Mouse (Mus musculus) brain, embryonic 18.5 days (tissue): ENCODE data around the gene C2cd3.

Experiments
- DNase-seq: peaks from one replicate; pipeline ENCODE4 v3.0.0-alpha.2; 2012; ENCODE audit warnings: low read depth, low spot score

The C2cd3 gene

GRCm38 (mm10) chr7:100371495-100372451 lies at the start of gene C2cd3, which contains the start of gene Ppme1:
C2cd3 (plus strand) TSS chr7:100372233.
Ppme1 (minus strand) TSS chr7:100372307.
- DNase-seq = peak; percentile 100

GRCm38 (mm10) chr7:100323721-100324120 lies 48.3 kb upstream of the C2cd3 start:
- no peak for DNase-seq

DNA sequence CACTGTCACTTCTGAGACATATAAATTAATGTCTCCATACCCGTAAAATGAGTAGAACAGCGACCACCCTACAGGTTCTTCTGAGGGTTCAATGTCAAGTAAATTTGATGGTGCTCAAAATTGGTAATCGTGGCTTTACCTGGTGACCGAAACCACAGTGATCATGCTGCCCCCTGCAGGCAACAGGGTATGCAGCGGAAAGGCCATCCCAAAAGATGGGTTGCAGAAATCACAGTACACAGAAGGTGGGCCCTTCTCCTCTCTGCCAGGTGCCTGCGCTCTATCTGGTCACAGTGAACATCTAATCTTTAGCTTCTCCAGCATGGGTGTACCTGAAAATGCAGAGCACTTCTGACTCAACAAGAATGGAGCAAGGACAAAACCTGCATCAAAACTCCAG lies 46.6 kb upstream of the C2cd3 start:
- DNase-seq = no peak

DNA sequence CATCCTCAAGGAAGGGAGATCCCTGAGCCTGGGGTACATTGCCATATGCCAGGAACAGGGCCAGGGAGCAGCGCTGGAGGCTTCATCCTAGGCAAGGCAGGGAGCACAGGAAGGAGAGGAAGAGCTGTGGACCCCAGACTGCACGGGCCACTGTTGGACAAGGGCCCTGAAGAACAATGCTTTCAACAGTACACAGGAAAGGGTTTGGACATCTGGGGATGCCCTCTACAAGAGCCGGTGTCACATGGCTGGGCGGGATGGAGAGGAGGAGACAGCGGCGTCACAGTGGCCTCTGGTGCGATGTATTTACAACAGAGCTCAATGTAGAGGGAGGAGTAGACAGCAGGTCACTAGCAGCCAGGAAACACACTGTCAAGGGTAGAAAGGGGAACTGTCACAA lies 44.5 kb upstream of the C2cd3 start:
- no peak for DNase-seq

DNA sequence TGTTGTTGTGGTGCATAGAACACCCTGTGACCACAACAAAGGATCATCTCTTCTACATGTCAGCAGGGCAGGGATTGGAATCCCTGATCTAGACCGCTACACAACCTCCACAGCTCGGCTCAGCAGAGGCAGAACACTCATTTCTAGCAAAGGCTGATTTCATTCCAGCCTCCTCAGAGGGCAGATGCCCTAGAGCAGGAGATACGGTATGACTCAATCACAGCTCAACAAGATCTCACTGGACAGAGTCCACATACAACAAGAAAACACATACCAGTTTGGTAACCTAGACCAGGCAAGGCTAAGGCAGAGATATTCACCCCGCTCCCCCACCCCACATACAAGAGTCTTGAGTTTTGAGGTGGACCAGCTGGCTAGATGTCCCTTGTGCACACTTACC lies 43.4 kb upstream of the C2cd3 start:
- DNase-seq = no peak

GRCm38 (mm10) chr7:100331269-100331668 lies 40.8 kb upstream of the C2cd3 start:
- no peak for DNase-seq

DNA sequence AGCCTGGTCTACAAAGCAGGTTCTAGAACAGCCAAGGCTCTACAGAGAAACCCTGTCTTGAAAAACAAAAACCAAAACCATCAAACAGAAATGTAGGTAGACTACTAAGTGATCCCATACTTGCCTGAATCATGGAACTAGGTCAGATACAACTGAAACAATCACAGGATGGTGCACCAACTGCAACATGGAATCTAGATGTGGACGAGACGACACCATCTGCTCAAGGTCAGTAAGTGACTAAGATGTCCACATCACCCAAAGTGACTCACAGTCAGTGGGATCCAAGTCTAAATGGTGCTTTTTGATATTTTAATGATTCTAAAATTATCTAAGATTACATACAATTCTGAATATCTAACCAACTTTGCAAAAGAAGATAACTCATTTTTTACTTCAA lies 36.1 kb upstream of the C2cd3 start:
- DNase-seq = no peak

DNA sequence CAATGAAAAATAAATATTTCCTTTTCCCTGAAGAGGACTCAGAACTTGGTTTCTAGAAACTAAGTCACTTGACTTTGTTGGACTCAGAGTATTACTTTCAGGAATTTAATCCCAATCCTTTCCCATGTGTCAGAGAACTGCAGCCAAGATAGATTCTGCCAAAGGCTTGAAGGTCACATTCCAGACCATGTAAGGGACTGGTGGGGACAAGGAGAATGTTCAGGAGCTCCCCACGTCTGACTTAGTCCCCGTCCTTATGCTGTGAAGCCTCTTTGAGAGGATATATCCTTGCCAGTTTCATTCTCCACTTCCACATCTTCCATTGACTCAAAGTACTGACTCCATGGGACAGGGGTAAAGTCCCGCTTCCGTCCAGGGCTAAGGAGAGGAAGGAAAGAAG lies 17.0 kb upstream of the C2cd3 start:
- DNase-seq = no peak

DNA sequence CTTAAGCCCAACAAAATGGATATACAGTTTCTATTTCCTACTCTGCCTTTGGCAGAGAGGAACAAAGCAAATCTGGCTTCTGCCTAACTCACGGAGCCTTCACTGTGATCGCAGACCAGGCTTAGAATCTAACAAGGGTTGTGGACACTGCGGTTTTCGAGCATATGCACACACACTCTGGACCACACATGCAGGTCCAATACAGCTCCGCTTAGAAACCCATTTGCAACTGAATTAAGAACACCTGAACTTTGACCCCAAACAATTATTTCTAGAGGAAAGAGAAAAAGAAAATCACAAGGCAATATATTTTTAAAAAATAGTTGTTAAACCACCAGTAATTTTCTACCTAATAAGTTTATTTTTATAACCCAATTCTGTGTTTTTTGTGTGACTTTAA lies 15.7 kb upstream of the C2cd3 start:
- DNase-seq = no peak

- no peak for DNase-seq
Observed at GRCm38 (mm10) chr7:100356768-100357167, 15.3 kb upstream of the C2cd3 start.

GRCm38 (mm10) chr7:100357856-100358255 lies 14.2 kb upstream of the C2cd3 start:
- DNase-seq = no peak

DNA sequence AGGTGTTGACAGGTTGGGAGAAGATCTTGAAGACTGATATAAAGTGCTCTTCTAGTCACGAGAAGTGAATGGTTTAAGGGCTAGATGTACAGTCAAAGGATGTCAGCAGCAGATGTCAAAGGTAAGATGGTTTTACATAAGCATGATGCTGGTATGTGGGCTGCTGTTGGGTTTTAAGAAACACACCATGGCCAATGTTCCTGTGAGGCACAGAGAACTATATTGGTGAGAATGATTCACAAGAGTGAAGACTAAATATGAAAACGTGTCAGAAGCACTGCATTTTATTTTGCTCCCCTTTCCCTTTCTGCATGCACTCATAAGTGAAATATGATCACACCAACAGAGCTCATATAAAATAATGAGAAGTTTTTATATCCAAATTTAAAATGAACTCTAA lies 8.9 kb upstream of the C2cd3 start:
- no peak for DNase-seq

GRCm38 (mm10) chr7:100364888-100365287 lies 7.1 kb upstream of the C2cd3 start:
- no peak for DNase-seq

GRCm38 (mm10) chr7:100372452-100372980 lies 483 bp downstream of the C2cd3 start:
- DNase-seq = no peak

GRCm38 (mm10) chr7:100378257-100378656 lies 6.2 kb downstream of the C2cd3 start:
- no peak for DNase-seq

DNA sequence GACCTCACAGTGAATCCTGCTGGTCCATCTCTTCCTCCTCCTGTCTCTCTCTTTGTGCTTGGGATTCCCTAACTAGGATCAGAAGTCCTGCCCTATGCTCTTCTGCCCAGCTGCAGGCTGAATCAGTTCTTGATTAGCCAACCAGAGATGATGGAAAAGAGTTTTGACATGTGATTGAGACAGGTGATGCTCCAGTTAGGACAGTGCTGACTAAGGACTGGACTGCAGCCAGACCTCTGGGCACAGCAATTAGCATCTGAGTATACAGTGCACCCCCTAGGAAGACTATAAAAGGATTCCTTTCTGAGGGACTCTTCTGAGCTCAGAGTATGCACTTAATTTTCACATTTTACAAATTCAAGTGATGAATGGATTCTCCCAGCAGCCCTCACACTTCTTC lies 9.1 kb downstream of the C2cd3 start:
- no peak for DNase-seq

GRCm38 (mm10) chr7:100383207-100383606 lies 11.2 kb downstream of the C2cd3 start:
- no peak for DNase-seq

DNA sequence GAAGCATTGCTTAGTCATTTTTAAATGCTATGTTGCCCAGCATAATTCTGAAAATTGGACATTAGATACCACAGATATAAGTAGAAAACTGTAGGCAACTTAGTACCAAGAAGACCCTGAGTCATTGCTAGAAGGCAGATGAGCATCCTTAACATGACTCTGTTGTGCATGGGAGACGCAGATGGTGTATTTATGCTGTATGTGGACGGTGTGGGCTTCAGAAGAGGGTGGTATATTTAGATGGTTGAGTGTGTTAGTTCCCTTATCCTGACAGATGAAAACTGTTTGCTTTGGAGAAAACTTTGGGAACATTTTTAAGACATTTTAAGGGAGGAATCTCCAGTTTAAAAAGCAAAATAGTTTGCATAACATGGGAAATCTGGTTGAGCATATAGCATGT lies 16.1 kb downstream of the C2cd3 start:
- DNase-seq = no peak

- no peak for DNase-seq
Observed at GRCm38 (mm10) chr7:100390166-100390565, 18.1 kb downstream of the C2cd3 start.

DNA sequence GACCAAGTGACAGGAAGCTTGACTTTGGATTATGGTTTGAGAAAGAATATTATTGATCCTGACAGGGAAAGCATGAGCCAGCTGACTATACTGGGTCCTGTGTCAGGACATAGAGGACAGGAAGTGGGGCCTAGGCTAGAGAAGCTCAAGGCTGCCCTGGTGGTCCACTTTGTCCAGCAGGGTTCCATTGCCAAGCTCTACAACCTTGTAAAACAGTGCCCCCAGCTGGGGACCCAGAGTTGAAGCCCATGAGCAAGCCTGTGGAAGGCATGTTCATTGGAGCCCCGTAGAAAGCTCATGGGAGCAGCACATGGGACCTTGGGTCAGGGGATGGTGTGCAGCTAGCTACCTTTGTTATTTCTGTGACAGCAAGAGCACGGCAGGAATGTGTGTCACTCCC lies 20.2 kb downstream of the C2cd3 start:
- no peak for DNase-seq

DNA sequence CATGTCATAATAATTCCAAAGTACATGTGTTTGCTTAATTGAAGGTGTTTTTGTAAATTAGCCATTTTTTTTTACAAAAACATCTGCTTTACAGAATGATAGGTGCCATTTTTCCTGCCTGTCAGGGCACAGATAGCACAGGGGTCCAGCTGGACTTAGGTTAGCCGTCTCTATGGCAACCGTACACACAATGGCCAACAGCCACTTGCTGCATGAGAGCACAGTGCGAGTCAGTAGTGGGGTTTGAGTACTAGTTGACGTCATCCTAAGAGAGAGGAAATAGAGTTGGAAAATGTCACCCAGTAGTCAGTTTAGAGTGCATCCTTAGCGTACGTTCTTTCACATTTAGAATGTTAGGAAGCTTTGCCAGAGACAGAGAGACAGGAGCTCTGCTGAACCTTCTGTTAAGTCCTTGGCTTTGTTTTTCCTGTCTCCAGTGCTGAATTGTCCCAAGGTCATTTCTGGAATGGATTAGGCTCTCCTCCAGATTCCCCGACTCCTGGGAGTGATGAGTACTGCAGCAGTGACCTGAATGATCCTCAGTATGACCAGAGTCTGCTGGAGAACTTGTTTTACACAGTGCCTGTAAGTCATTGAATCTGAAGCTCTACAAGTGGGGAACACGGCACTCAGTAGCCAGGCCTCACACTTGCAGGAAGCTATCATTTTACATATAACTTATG lies 27.3 kb downstream of the C2cd3 start:
- DNase-seq = no peak

DNA sequence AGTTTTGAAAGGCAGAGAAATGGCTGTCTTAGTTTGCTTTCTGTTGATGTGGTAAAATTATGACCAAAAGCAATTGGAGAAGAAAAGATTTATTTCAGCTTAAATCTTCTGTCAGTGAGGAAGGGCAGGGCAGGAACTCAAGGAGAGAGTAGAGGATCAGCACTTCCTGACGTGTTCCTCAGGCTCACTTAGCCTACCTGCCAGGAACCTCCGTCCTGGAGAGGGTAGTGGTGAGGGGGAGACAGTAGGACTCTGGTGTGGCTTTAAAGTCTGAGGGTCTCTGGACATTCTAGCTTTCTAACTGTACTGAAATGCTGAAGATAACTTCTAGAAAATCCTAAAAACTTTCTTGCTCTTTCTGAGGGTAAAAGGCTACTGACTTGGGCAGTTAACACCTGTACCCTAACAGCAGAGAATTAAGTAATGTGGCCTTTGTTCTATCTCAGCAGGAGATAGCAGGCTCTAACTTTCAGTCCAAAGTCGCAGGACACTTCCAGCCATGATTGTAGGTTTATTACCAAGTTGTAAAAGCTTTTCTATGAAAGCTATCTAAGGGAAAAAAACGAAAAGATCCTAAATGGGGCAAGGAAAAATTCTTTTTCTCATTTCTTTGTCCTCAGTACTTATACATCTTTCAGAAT lies 29.0 kb downstream of the C2cd3 start:
- no peak for DNase-seq
